Mouse (Mus musculus) liver, embryonic 15.5 days (tissue): ENCODE measurements around the gene Olfr357. TPM values are rescaled to one million over a fixed set of nuclear protein-coding genes. Genes with fewer than 3 reads are reported as not detected.

ENCODE experiments used
- ATAC-seq: fragments of 200-750 bp; cut with Nextera tagmentation; 2 replicates; pipeline ENCODE4 v1.8.0; 2017; ENCODE audit warnings: moderate number of reproducible peaks, mild to moderate bottlenecking, moderate library complexity; ENCODE audit not compliant: insufficient read depth
- H3K27ac ChIP-seq: fragments of 300-500 bp; sonication (generic); replicated peaks from 2 replicates; pipeline ENCODE4 v1.5.1; 2015; ENCODE audit warnings: mild to moderate bottlenecking, inconsistent platforms
- H3K27me3 ChIP-seq: fragments of 300-500 bp; sonication (generic); 2 replicates; pipeline ENCODE4 v1.6.1; 2015; ENCODE audit warnings: mild to moderate bottlenecking, inconsistent platforms
- H3K36me3 ChIP-seq: fragments of 300-500 bp; sonication (generic); replicated peaks from 2 replicates; pipeline ENCODE4 v1.6.1; 2015; ENCODE audit warnings: moderate library complexity, mild to moderate bottlenecking, inconsistent platforms
- H3K4me1 ChIP-seq: fragments of 300-500 bp; sonication (generic); replicated peaks from 2 replicates; pipeline ENCODE4 v1.6.1; 2015; ENCODE audit warnings: inconsistent platforms
- H3K4me2 ChIP-seq: fragments of 300-500 bp; sonication (generic); 2 replicates; pipeline ENCODE4 v1.6.1; 2015; ENCODE audit warnings: moderate library complexity, mild to moderate bottlenecking, inconsistent platforms
- H3K4me3 ChIP-seq: fragments of 300-500 bp; sonication (generic); replicated peaks from 2 replicates; pipeline ENCODE4 v1.5.1; 2015; ENCODE audit warnings: mild to moderate bottlenecking, inconsistent platforms
- H3K9ac ChIP-seq: fragments of 300-500 bp; sonication (generic); 2 replicates; pipeline ENCODE4 v1.6.1; 2015; ENCODE audit warnings: moderate library complexity, mild to moderate bottlenecking, inconsistent platforms
- H3K9me3 ChIP-seq: fragments of 300-500 bp; sonication (generic); replicated peaks from 2 replicates; pipeline ENCODE4 v1.6.1; 2016; ENCODE audit warnings: inconsistent platforms
- WGBS: fragments of 180-500 bp; shearing (Covaris S2); methylation state at CpG from one replicate; pipeline ENCODE4 v1.1.7; 2015; ENCODE audit warnings: mixed read lengths; ENCODE audit not compliant: insufficient replicate concordance; 5-methylcytosine and 5-hydroxymethylcytosine counted together
- polyA plus RNA-seq: library from polyadenylated mRNA; unstranded; fragments of >200 nt; fragmentation: Nextera tagmentation; extraction: Ambion mirVana; gene quantifications from 2 replicates; pipeline ENCODE4 v1.2.1, GENCODE M21; 2015

Gene Olfr357
- polyA plus RNA-seq = not detected in 2 replicates

GRCm38 (mm10) chr2:36993527-36993926 is at the start of gene Olfr357:
Gene Olfr357, plus strand, starts transcription at chr2:36993827.
- no peaks in the 10 kb centered on the region for H3K4me1 ChIP-seq
- no peak for ATAC-seq
- H3K9me3 ChIP-seq = no peaks in the 10 kb centered on the region
- H3K9ac ChIP-seq = no peak within 1 kb of the TSS
- WGBS = 18% methylated on average over 1 of the region's 1 CpGs
- H3K4me2 ChIP-seq = no peak within 1 kb of the TSS
- H3K27ac ChIP-seq = no peak within 1 kb of the TSS
- no peak within 1 kb of the TSS for H3K4me3 ChIP-seq
- no peaks in the 10 kb centered on the region for H3K27me3 ChIP-seq
- no peaks in the 10 kb centered on the region for H3K36me3 ChIP-seq

- no peak overlapping the region for H3K27ac ChIP-seq
- H3K27me3 ChIP-seq = no peaks in the 10 kb centered on the region
- no peaks in the 10 kb centered on the region for H3K4me1 ChIP-seq
- H3K4me2 ChIP-seq = no peak overlapping the region
- ATAC-seq = no peak
- H3K36me3 ChIP-seq = no peaks in the 10 kb centered on the region
- H3K4me3 ChIP-seq = no peak overlapping the region
- no peak overlapping the region for H3K9ac ChIP-seq
- H3K9me3 ChIP-seq = no peaks in the 10 kb centered on the region
- WGBS = 64% methylated on average over 1 of the region's 1 CpGs
Observed at GRCm38 (mm10) chr2:36997030-36997429, 3.4 kb downstream of the Olfr357 start.

DNA sequence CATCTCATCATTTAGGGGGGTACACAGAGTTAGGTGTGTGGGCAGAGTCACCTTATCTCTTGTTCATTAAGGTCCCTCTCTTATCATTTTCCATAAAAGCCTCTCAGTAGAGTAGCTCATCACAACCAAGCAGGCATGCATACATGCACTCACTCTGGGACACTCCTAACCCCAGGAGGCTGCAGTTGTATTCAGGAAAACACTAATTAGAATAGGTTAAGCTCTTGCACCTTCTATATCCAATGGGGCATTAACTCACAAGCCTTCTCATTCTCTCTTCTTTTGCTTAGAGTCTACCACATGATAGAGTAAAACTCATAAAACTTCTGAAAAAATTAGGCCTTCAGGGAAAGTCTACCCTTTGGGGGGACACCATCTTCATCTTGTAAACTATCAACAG is 15.6 kb downstream of the Olfr357 start, which contains the start of gene Olfr358:
TSS of gene Olfr358 (minus strand) at position 101 of the 400 bp plus-strand sequence.
- no peaks in the 10 kb centered on the region for H3K4me1 ChIP-seq
- no peaks in the 10 kb centered on the region for H3K36me3 ChIP-seq
- H3K4me2 ChIP-seq = no peak within 1 kb of the TSS
- H3K9me3 ChIP-seq = no peaks in the 10 kb centered on the region
- H3K27ac ChIP-seq = no peak within 1 kb of the TSS
- no peak within 1 kb of the TSS for H3K4me3 ChIP-seq
- no peak within 1 kb of the TSS for H3K9ac ChIP-seq
- no peaks in the 10 kb centered on the region for H3K27me3 ChIP-seq
- no peak for ATAC-seq

Other genes with a start within 250 kb of the Olfr357 start
- not detected in 2 replicates for gene Olfr348, start 209.6 kb upstream of the Olfr357 start, polyA plus RNA-seq
- not detected in 2 replicates for gene Olfr50, start 203.3 kb upstream of the Olfr357 start, polyA plus RNA-seq
- not detected in 2 replicates for gene Olfr3, start 176.8 kb upstream of the Olfr357 start, polyA plus RNA-seq
- not detected in 2 replicates for gene Olfr350, start 147.5 kb upstream of the Olfr357 start, polyA plus RNA-seq
- gene Olfr351, start 131.2 kb upstream of the Olfr357 start, polyA plus RNA-seq = not detected in 2 replicates
- gene Olfr352, start 125.4 kb upstream of the Olfr357 start, polyA plus RNA-seq = not detected in 2 replicates
- not detected in 2 replicates for gene Olfr353, start 100.9 kb upstream of the Olfr357 start, polyA plus RNA-seq
- not detected in 2 replicates for gene Olfr354, start 88.1 kb upstream of the Olfr357 start, polyA plus RNA-seq
- not detected in 2 replicates for gene Olfr355, start 64.9 kb upstream of the Olfr357 start, polyA plus RNA-seq
- gene Olfr356, start 56.7 kb upstream of the Olfr357 start, polyA plus RNA-seq = not detected in 2 replicates
- not detected in 2 replicates for gene Olfr358, start 15.5 kb downstream of the Olfr357 start, polyA plus RNA-seq
- gene Olfr360, start 71.9 kb downstream of the Olfr357 start, polyA plus RNA-seq = not detected in 2 replicates
- gene Olfr361, start 95.5 kb downstream of the Olfr357 start, polyA plus RNA-seq = not detected in 2 replicates
- not detected in 2 replicates for gene Olfr362, start 124.1 kb downstream of the Olfr357 start, polyA plus RNA-seq
- gene Olfr364-ps1, start 145.5 kb downstream of the Olfr357 start, polyA plus RNA-seq = not detected in 2 replicates
- gene Olfr365, start 194.4 kb downstream of the Olfr357 start, polyA plus RNA-seq = not detected in 2 replicates
- not detected in 2 replicates for gene Olfr366, start 217.7 kb downstream of the Olfr357 start, polyA plus RNA-seq